Mouse (Mus musculus) forebrain, embryonic 10.5 days (tissue): ENCODE data around the gene Dscam. TPM values are rescaled to one million over a fixed set of nuclear protein-coding genes. Genes with fewer than 3 reads are reported as not detected.

ENCODE experiments used
- DNase-seq: peaks from one replicate; pipeline ENCODE4 v3.0.0-alpha.2; 2017; ENCODE audit warnings: low spot score; ENCODE audit errors: extremely low spot score
- H3K27ac ChIP-seq: fragments of 300-500 bp; sonication (generic); 2 replicates; pipeline ENCODE4 v1.5.1; 2016; ENCODE audit warnings: mild to moderate bottlenecking
- H3K27me3 ChIP-seq: fragments of 300-500 bp; sonication (generic); 2 replicates; pipeline ENCODE4 v1.6.1; 2016; ENCODE audit warnings: mild to moderate bottlenecking; ENCODE audit not compliant: poor library complexity, severe bottlenecking
- H3K36me3 ChIP-seq: fragments of 300-500 bp; sonication (generic); replicated peaks from 2 replicates; pipeline ENCODE4 v1.6.1; 2016; ENCODE audit warnings: mild to moderate bottlenecking, moderate library complexity
- H3K4me1 ChIP-seq: fragments of 300-500 bp; sonication (generic); 2 replicates; pipeline ENCODE4 v1.6.1; 2016
- H3K4me3 ChIP-seq: fragments of 300-500 bp; sonication (generic); 2 replicates; pipeline ENCODE4 v1.5.1; 2016; ENCODE audit warnings: mild to moderate bottlenecking, moderate library complexity
- H3K9me3 ChIP-seq: fragments of 300-500 bp; sonication (generic); 2 replicates; pipeline ENCODE4 v1.6.1; 2016; ENCODE audit warnings: mild to moderate bottlenecking, moderate library complexity
- WGBS: fragments of 180-500 bp; shearing (Covaris S2); methylation state at CpG from one replicate; pipeline ENCODE4 v1.1.7; 2016; 5-methylcytosine and 5-hydroxymethylcytosine counted together
- polyA plus RNA-seq: library from polyadenylated mRNA; unstranded; fragments of >200 nt; fragmentation: Nextera tagmentation; extraction: Ambion mirVana; gene quantifications from 2 replicates; pipeline ENCODE4 v1.2.1, GENCODE M21; 2016

Dscam gene
- polyA plus RNA-seq, 1 experiment from 2014 or later = 0.21 TPM

DNA sequence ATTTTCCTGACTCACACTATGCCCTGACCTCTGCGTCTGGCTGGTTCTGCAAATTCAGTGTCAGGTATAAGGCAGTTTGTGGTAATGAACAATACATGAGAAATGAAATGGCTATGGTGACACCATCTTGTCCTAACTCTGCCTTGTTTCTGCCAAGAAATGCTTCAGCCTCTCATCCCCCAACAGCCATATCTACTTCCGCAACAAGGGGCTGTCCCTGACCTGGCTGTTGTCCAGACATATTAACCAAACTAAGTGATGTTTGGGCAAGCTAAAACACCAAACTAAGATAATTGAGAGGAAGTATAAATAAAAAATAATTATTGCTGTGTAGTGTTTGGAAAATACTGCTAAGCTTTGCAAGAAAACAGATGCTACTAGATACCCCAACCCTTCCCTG, 258.4 kb downstream of the Dscam start:
- H3K4me3 ChIP-seq = no peak overlapping the region
- no peaks in the 10 kb centered on the region for H3K36me3 ChIP-seq
- no peak for DNase-seq
- no peaks in the 10 kb centered on the region for H3K27me3 ChIP-seq
- 96% methylated on average over 2 of the region's 2 CpGs for WGBS
- peaks cover 4% of the 10 kb centered on the region; the same call in 1 of the 2 replicates for H3K4me1 ChIP-seq
- H3K9me3 ChIP-seq = no peaks in the 10 kb centered on the region
- H3K27ac ChIP-seq = no peak overlapping the region

DNA sequence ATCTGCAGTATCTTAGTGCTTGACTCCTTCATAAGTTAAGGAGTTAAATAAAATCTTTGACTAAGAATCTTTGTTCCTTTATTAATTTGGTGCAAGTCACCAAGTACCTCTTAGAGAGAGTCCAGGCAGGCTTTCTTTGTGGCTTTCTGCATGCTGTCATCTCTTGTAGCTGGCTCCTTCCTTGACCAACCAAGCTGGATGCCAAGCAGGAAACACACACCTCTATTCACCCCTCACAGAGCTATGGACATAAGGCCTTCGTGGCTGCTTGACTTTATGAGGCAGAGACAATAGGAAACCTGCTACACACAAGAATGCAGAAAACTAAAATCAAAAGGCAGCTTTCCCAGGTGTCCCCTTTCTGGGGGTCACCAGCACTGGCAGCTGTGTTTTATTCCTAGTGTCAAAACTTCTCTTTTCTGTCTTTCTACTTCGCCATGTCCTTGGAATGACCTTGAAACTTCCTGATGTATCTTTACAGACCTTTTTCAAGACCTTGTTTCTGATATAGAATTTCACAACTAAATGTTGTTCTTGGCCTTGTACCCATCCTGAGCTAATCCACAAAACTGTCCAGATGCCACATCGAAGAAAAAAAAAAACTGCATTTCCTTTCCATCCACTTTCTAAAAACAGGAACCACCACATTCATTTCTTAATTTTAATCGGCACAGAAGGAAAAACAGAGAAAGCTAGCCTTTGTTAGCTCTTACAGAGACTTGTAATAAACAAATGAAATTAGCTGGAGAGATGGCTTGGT, 260.0 kb downstream of the Dscam start:
- no peaks in the 10 kb centered on the region for H3K27me3 ChIP-seq
- 77% methylated on average over 4 of the region's 4 CpGs for WGBS

DNA sequence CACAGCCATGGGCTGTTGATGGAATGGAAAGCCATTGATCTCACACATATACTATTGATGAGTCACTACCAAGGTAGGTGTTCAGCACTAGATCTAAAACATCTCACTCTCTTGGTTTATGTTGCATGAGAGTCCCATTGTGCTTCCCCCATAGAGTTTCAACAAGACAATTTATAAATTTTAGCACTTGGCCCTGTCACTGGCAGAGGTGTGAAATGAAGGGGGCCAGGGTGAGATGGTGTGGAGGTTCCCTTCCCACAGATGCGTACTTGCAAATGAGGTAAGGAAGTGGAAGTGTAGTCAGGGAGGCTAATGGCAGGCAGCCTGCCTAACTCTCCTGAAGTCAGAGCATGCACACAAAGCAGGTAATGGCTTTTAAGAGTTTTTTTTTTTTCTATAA, 262.7 kb downstream of the Dscam start:
- peak overlapping the region; percentile 56; the same call in 1 of the 2 replicates for H3K27ac ChIP-seq
- no peak for DNase-seq
- no peaks in the 10 kb centered on the region for H3K9me3 ChIP-seq
- peaks cover 18% of the 10 kb centered on the region for H3K4me1 ChIP-seq
- H3K4me3 ChIP-seq = no peak overlapping the region
- no peaks in the 10 kb centered on the region for H3K36me3 ChIP-seq
- no peaks in the 10 kb centered on the region for H3K27me3 ChIP-seq
- WGBS = 92% methylated on average over 1 of the region's 1 CpGs

More for the DNA sequence above, 260.0 kb downstream of the Dscam start:
- DNase-seq = no peak
- H3K27ac ChIP-seq = no peak overlapping the region
- H3K4me3 ChIP-seq = no peak overlapping the region
- no peaks in the 10 kb centered on the region for H3K9me3 ChIP-seq
- peaks cover 4% of the 10 kb centered on the region; the same call in 1 of the 2 replicates for H3K4me1 ChIP-seq
- no peaks in the 10 kb centered on the region for H3K36me3 ChIP-seq

DNA sequence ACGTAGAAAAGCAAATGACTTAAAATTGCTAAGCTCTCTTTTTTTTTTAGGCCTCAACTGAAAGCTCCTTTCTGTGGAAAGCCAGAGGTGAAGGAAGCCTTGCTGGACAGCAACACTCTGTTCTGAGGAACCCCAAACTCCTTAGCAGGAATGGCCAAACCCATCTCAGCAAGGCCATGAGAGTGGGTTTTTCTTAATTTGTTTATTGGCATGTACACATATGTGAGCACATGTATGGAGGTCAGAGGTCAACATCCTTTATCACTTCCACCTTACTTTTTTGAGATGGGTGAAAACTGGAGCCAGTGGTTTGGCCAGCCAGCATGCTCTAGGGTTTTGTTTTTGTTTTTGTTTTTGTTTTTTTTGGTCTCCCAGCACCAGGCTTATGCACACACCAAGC, 263.5 kb downstream of the Dscam start:
- Histone ChIP-seq H3K4me3 (no peak overlapping the region), H3K4me1 (peaks cover 14% of the 10 kb centered on the region), H3K27ac (peak overlapping the region; percentile 56; the same call in 1 of the 2 replicates), H3K9me3 (no peaks in the 10 kb centered on the region), H3K36me3 (no peaks in the 10 kb centered on the region), H3K27me3 (no peaks in the 10 kb centered on the region)
- WGBS = 88% methylated on average over 1 of the region's 1 CpGs
- no peak for DNase-seq

DNA sequence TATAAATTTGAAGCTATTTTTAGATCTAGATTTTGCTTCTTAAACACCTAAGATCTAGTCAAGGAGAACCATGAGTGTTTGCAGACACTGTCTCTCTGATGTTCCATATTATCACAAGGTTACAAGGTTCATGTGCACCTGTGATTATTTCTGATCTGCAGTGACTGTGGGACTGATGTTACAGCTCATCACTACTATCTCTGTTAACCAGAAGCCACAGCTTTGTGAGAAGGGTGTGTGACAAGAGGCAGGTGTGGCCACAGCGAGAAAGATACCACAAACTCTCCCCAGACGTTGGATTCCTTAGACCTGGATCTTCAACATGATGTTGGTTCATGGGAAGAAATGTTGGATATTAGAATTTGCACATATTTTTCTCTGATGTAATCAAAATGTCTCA, 263.9 kb downstream of the Dscam start:
- DNase-seq = no peak
- Histone ChIP-seq H3K4me3 (no peak overlapping the region), H3K9me3 (no peaks in the 10 kb centered on the region), H3K36me3 (no peaks in the 10 kb centered on the region), H3K27ac (no peak overlapping the region), H3K27me3 (no peaks in the 10 kb centered on the region), H3K4me1 (peaks cover 14% of the 10 kb centered on the region)
- 86% methylated on average over 2 of the region's 2 CpGs for WGBS

DNA sequence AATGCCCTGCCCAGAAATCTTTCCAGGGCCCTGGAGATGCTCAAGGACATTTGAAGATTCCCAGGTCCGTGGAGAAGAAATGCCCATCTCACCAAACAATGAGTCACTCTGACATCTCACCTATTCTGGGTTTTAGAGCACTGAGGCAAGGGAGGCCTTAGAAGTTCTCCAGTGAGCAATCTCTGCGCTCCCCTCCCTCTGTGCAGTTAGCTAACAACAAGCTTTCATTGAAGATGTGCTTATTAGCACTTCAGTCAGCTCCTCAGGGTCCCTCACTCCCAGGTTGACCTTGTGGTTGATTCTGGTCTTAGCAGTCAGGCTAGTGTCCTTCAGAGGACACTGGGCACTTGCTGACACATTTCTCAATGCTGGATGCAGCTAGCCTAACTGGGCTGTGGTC, 265.8 kb downstream of the Dscam start:
- DNase-seq = no peak
- Histone ChIP-seq H3K27ac (no peak overlapping the region), H3K4me1 (peaks cover 14% of the 10 kb centered on the region), H3K9me3 (no peaks in the 10 kb centered on the region), H3K27me3 (no peaks in the 10 kb centered on the region), H3K36me3 (no peaks in the 10 kb centered on the region), H3K4me3 (no peak overlapping the region)
- WGBS = 71% methylated on average over 2 of the region's 2 CpGs

GRCm38 (mm10) chr16:96904359-96904758, 266.2 kb downstream of the Dscam start:
- Histone ChIP-seq H3K36me3 (no peaks in the 10 kb centered on the region), H3K4me1 (peaks cover 14% of the 10 kb centered on the region), H3K27me3 (no peaks in the 10 kb centered on the region), H3K4me3 (no peak overlapping the region), H3K9me3 (no peaks in the 10 kb centered on the region), H3K27ac (no peak overlapping the region)
- no peak for DNase-seq
- 57% methylated on average over 2 of the region's 2 CpGs for WGBS

GRCm38 (mm10) chr16:96902596-96902995, 268.0 kb downstream of the Dscam start:
- H3K36me3 ChIP-seq = no peaks in the 10 kb centered on the region
- H3K27me3 ChIP-seq = no peaks in the 10 kb centered on the region
- no peak overlapping the region for H3K4me3 ChIP-seq
- H3K27ac ChIP-seq = no peak overlapping the region
- no peak for DNase-seq
- no peaks in the 10 kb centered on the region for H3K9me3 ChIP-seq
- H3K4me1 ChIP-seq = peaks cover 17% of the 10 kb centered on the region

- H3K36me3 ChIP-seq = no peaks in the 10 kb centered on the region
- peaks cover 29% of the 10 kb centered on the region for H3K4me1 ChIP-seq
- H3K27me3 ChIP-seq = no peaks in the 10 kb centered on the region
- H3K9me3 ChIP-seq = no peaks in the 10 kb centered on the region
- no peak overlapping the region for H3K4me3 ChIP-seq
- no peak overlapping the region for H3K27ac ChIP-seq
- no peak for DNase-seq
- WGBS = 85% methylated on average over 3 of the region's 3 CpGs
These were observed 269.1 kb downstream of the Dscam start for GRCm38 (mm10) chr16:96901234-96902014.

DNA sequence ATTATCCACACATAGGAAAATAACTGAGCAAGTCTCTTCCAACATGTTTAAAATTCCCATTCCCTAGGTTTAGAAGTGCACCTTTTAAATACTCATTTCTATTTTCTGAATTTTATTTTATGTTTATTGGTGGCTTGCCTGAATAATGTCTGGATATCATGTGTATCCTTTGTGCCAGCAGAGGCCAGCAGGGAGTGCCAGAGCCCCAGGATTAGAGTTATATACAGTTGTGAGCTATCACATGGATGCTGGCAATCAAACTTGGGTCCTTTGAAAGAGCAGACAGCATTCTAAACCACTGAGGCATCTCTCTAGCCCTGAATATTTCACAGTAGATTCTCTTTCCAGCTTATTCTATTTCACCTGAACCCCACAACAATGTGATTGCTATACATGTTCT, 271.2 kb downstream of the Dscam start:
- no peak overlapping the region for H3K27ac ChIP-seq
- H3K4me3 ChIP-seq = no peak overlapping the region
- H3K9me3 ChIP-seq = no peaks in the 10 kb centered on the region
- no peak for DNase-seq
- H3K36me3 ChIP-seq = no peaks in the 10 kb centered on the region
- no peaks in the 10 kb centered on the region for H3K27me3 ChIP-seq
- peaks cover 30% of the 10 kb centered on the region for H3K4me1 ChIP-seq

GRCm38 (mm10) chr16:96896510-96897133, 273.9 kb downstream of the Dscam start:
- DNase-seq = peak; percentile 24
- 44% methylated on average over 10 of the region's 10 CpGs for WGBS

DNA sequence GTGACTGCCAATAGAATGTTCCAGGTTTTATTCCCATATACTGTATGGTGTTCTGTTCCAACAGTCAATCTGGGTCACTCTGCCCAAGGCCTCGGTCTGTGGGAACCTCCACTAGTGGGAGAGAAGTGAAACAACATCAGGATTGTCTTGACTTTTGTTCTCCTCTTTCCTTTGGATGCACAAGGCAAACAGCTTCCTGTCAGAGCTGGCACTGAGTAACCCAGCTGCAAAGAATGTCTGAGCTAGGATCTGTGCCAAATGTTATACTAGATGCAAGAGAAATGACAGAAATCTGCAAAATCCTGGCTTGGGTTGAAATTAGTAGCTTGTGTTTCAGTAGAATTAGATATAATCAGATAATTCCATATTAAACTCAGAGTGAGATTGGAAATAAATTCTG, 282.5 kb downstream of the Dscam start:
- Histone ChIP-seq H3K4me1 (no peaks in the 10 kb centered on the region), H3K4me3 (no peak overlapping the region), H3K27me3 (no peaks in the 10 kb centered on the region), H3K36me3 (no peaks in the 10 kb centered on the region), H3K27ac (no peak overlapping the region), H3K9me3 (no peaks in the 10 kb centered on the region)
- 85% methylated on average over 1 of the region's 1 CpGs for WGBS
- no peak for DNase-seq

More at GRCm38 (mm10) chr16:96896510-96897133, 273.9 kb downstream of the Dscam start:
- no peak overlapping the region for H3K4me3 ChIP-seq
- no peaks in the 10 kb centered on the region for H3K36me3 ChIP-seq
- peaks cover 23% of the 10 kb centered on the region for H3K4me1 ChIP-seq
- no peaks in the 10 kb centered on the region for H3K9me3 ChIP-seq
- H3K27me3 ChIP-seq = no peaks in the 10 kb centered on the region
- peak overlapping the region; percentile 66 for H3K27ac ChIP-seq

- H3K4me1 ChIP-seq = no peaks in the 10 kb centered on the region
- WGBS = 89% methylated on average over 2 of the region's 2 CpGs
- H3K4me3 ChIP-seq = no peak overlapping the region
- DNase-seq = no peak
- no peaks in the 10 kb centered on the region for H3K9me3 ChIP-seq
- H3K36me3 ChIP-seq = no peaks in the 10 kb centered on the region
- H3K27me3 ChIP-seq = no peaks in the 10 kb centered on the region
- H3K27ac ChIP-seq = no peak overlapping the region
These were observed 284.7 kb downstream of the Dscam start for GRCm38 (mm10) chr16:96885817-96886216.
